Mouse (Mus musculus): Measurements from ENCODE around the gene Casp7. TPM values are rescaled to one million over a fixed set of nuclear protein-coding genes. Genes with fewer than 3 reads are reported as not detected.
A peak's percentile ranks its signal among the peaks of the same experiment; 100 is the strongest.
"Not testable (repeated sequence)": the region's sequence is repeated elsewhere in the genome, so short reads cannot be mapped to it uniquely, and the experiment has no call there.

Casp7 gene
- total RNA-seq, 2 experiments from 2014 or later, result 18.0 to 18.7 TPM

GRCm38 (mm10) chr19:56380341-56380740 lies 16.6 kb upstream of the Casp7 start:
- DNase-seq (ENCODE audit: low spot score in 2 of 2), result no peak

DNA sequence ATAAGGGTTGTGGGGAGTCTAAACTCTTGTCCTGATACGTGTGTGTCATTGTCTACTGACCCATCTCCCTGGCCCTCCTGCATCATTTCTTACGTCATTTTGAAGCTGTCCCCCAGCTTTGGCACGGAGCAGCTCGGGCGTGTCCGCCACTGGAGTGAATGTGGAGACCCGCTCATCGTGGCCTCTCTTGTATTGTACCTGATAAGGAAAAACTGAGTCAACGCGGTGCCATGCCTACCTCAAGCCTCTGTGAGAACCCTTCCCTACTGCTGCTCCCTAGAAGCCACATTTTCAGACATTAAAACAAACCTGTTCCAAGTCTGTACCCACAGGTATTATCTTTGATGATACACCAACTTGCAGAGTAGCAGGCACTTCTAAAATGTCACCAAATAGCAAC lies 15.5 kb upstream of the Casp7 start:
- no peak for DNase-seq (ENCODE audit: low spot score in 2 of 2)

DNA sequence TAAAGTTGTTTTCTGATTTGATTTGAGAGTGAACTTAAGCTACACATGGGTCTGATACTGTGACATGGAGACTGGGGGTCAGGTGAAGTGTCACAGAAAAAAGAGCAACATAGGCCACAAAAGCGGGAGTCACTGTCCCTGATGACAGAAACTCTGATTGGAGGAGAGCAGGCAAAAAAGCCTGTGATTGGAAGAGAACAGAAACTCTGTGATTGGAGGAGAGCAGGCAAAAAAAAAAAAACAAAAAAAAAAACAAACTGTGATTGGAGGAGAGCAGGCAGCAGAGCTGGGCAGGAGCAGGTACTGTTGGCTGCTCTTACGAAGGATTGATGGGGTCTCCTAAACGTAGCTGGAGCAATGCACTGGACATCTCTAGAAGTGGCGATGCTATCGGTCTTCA lies 11.4 kb upstream of the Casp7 start:
- DNase-seq (ENCODE audit: low spot score in 2 of 2), result no peak

GRCm38 (mm10) chr19:56386095-56386494 lies 10.8 kb upstream of the Casp7 start:
- no peak for DNase-seq (ENCODE audit: low spot score in 2 of 2)

DNA sequence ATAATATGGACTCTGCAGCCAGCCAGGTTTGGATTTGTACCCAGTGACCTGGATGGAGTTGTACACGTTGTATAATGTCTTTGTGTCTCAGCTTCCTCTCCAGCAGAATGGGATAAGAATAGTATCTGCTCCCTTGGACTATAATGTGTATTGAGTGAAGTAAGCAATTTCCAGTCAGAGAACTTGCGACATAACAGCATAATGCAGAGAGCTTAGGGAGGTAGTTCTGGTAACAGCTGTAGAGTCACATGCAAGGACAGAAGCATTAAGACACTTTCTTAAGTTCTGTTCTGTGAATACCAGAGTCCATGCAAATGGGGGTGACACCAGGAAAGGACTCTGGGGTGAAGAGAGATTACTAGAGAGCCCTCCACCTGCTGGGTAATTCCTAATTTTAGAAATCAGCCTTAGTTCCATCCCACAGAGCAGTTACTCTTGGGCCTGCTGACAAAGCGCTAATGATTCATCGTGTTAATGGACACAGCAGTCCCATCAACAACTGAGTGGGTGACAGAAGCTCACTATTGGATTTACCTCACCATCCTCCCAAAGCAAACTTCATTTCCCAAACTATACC lies 9.1 kb upstream of the Casp7 start:
- DNase-seq (ENCODE audit: low spot score in 2 of 2), result no peak

DNA sequence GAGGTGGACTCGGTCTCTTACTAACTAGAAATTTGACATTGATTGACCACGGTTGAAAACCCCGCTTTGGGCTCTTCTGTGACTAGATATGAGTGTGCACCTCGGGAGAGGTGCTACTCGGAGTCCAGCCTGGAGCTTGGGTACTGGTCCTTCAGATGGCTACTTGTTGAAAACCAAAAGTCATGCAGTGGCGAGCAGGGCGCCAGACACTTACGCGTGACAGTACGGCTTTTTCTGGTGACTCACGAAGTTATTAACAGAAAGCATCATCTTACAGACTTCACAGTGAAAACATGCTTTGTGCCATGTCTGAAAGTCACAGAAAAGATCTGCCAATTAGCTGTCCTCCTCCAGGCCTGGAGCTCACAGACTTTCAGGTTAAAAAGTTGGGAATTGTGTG lies 7.8 kb upstream of the Casp7 start:
- no peak for DNase-seq (ENCODE audit: low spot score in 2 of 2)

DNA sequence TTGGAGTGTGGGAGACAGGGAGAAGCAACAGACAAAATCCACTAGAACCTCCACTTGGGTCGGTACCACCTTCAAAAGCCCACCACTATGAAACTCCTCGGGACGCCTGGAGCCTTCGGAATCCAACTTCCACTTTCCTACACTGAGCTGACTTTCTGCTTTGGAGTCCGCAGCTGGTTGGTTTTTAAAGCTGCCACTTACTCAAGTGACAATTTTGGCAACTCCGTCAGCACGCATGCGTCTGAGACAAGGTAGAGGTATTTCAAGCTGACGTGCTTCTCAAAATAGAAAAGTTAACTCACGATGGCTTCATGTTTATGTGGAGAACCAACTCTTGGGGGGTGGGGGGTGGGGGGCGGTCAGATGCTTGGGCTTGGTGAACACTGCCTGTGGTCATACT lies 7.0 kb upstream of the Casp7 start, which contains the start of gene Nrap:
Nrap (minus strand) TSS at position 159 of the 400 bp plus-strand sequence.
- DNase-seq (ENCODE audit: low spot score in 2 of 2), result no peak

DNA sequence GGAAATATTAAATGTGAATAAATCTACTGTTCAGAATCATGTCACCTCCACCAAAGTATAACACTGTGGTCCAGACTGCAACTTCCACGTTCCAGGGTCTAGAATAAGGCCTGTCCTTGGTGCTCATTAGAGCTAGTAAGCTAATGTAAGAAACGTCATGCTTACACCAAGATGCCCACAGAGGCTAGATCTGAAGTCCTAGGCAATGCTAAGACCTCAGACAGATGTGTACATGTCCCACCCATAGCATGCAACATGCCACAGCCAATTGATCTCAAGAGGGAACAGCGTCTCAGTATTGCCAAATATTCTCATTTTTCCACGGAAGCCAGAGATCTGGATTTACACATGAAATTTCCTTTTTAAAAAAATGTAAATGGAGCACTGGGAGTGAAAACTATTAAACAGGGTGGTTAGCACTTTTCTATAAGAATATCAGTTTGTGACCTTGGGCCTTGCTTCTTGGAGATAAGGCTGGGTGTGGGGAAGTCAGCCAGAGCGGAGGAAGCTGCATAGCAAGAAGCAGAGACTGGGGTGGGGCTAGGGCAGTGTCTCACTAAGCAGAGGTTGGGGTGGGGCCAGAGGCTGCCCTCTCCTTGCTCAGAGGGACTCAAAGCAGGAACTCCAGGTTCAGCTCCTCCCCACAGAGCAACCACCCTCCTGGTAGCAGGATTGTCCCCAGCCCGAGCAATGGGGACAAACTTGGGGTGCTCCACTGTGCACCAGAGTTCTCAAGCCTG lies 5.5 kb upstream of the Casp7 start:
- no peak for DNase-seq (ENCODE audit: low spot score in 2 of 2)

DNA sequence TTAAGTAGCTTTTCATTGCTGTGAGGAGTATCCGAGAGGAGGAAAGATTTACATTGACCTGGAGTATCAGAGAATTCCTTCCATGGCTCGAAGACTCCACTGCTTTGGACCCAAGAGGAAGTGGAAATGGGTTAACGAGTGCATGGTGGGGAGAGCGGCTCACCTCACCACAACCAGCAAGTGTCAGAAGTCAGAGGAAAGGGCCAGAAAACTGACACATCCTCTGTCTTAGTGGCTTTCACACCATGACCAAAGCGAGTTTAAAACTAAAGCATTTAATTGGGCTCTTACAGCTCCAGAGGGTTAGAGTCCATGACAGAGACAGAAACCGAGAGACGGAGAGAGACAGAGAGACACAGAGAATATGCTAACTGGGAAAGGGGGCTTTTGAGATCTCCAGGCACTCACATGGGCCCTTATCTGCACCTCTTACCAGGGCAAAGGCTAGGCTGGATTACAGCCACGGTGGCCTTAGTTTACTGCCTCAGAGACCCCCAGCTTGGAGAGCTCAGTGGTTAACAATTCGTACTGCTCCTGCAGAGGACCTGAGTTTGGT lies 3.5 kb upstream of the Casp7 start:
- DNase-seq (ENCODE audit: low spot score in 2 of 2), result no peak

- DNase-seq (ENCODE audit: low spot score in 2 of 2), result no peak
These were observed 1.6 kb upstream of the Casp7 start for GRCm38 (mm10) chr19:56395183-56395935.

GRCm38 (mm10) chr19:56396227-56396626 lies 702 bp upstream of the Casp7 start:
- DNase-seq (ENCODE audit: low spot score in 2 of 2), result no peak

GRCm38 (mm10) chr19:56397663-56398527 lies 966 bp downstream of the Casp7 start:
- DNase-seq (ENCODE audit: low spot score in 2 of 2), result no peak

DNA sequence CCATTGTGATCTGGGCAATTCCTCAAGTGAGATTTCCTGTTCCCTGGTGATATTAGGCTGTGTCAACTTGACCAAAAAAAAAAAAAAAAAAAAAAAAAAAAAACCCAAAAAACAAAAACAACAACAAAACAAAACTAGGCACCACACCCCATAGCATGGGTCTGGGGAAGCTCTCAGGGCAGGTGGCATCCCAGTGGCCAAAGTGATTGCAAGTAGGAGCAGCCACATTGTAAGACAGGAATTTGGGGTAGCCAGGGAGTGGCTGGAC lies 1.5 kb downstream of the Casp7 start:
- DNase-seq (ENCODE audit: low spot score in 2 of 2), result no peak

DNA sequence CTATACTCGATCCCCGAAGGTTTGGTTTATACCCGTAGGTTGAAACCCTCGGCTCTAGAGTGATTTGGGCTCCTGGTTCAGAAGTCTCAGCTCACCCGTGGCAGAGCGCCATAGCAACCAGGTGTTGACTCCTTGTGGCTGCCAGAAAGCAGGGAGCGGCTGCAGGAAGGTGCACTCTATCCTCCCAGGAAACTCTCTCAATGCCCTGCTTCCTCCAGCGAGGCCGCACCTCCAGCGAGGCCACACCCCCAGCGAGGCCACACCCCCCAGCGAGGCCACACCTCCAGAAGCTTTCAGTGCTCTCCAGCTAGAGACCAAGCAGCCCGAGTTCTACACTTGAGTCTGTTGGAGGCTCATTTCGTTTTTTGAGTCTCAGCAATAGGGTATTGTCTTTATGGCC lies 3.3 kb downstream of the Casp7 start:
- DNase-seq (ENCODE audit: low spot score in 2 of 2), result peak; percentile 38 to 69

DNA sequence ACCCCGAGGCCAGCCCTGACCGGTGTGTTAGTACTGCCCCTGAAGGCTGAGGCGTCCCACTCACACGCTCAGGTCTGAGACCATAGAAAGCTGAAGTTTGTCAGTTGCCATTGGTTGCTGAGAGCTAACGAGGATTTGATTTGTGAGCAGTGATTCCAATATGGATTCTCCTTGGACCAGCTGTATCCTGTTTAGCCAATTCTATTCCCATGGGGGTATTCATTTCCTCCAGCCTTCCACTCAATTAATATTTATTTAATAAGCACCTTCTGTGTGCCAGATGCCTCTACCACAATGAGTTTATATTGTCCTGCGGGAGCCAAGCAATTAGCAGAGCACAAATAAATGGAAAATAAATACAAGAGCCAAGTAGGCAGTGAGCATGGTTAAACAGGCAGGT lies 4.9 kb downstream of the Casp7 start:
- no peak for DNase-seq (ENCODE audit: low spot score in 2 of 2)

DNA sequence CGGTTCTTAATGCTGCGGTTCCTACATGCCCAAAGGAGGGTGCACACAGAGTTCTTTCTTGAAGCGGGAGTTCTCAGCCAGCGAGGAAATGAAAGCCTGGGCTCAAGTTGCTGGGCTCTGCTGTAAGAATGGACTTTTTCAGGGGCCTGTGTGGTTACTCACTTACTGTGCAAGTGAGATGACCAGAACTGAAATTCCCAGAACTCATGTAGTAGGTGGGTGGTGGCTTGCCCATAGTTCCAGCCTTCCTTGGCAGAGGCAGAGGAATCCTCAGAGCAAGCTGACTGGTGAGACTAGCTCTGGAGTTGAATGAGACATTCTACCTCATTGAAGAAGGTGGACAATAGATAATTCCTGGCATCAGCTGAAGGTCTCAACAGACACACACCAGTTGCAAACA lies 8.9 kb downstream of the Casp7 start:
- DNase-seq (ENCODE audit: low spot score in 2 of 2), result no peak

DNA sequence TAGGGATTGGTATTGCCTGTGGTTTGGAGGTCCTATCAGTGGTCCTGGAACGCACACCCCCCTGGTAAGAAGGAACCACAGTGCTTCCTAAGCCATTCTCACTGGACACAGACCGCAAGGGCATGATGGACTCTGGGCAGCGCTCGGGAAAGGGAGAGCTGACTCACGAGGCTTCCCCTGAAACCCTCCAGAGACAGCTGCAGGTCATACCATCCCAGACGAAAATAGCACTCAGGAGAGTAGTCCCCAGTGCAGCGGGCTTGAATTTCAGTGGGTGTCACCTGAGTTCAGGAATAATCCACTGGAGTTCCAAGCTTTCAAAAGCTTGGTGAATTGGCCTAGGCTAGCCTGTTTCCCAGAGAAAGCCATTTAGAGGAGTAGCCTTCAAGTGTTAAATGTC lies 9.7 kb downstream of the Casp7 start:
- no peak for DNase-seq (ENCODE audit: low spot score in 2 of 2)

- not testable (repeated sequence) for DNase-seq (ENCODE audit: low spot score in 2 of 2)
These were observed 13.0 kb downstream of the Casp7 start for GRCm38 (mm10) chr19:56409884-56410283.

- no peak for DNase-seq (ENCODE audit: low spot score in 2 of 2)
These were observed 21.5 kb downstream of the Casp7 start for GRCm38 (mm10) chr19:56418404-56418803.

DNA sequence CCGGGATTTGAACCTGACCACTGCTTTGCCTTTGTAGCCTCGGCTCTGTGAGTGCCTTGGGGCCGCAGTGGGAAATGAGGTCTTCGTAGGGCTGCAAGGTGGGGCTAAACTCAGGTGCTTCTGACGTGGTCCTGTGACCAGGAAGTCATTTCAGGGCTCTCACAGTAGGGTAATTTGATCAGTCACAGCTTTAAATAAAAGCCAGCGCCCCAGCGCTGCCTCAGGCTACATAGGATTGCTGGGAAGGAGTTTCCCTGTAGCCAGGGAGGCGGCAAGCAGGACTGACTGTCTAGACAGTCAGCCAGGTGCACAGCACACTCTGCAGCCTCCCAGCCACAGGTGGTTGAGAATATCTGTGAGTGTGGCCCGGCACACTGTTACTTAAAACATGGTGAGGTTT lies 22.5 kb downstream of the Casp7 start:
- no peak for DNase-seq (ENCODE audit: low spot score in 2 of 2)

GRCm38 (mm10) chr19:56420345-56420744 lies 23.4 kb downstream of the Casp7 start:
- no peak for DNase-seq (ENCODE audit: low spot score in 2 of 2)
